Mouse (Mus musculus) spleen, embryonic (tissue): ENCODE measurements around the gene Nab2.
"Not testable (repeated sequence)": the region's sequence is repeated elsewhere in the genome, so short reads cannot be mapped to it uniquely, and the experiment has no call there.

ENCODE experiments used
- CTCF ChIA-PET: fragments of 350-600 bp; sonication (Branson Sonifier 250); formaldehyde crosslinking; loops from one replicate; lab custom pipeline; 2022; lab: Charles Lee

Nab2 gene

DNA sequence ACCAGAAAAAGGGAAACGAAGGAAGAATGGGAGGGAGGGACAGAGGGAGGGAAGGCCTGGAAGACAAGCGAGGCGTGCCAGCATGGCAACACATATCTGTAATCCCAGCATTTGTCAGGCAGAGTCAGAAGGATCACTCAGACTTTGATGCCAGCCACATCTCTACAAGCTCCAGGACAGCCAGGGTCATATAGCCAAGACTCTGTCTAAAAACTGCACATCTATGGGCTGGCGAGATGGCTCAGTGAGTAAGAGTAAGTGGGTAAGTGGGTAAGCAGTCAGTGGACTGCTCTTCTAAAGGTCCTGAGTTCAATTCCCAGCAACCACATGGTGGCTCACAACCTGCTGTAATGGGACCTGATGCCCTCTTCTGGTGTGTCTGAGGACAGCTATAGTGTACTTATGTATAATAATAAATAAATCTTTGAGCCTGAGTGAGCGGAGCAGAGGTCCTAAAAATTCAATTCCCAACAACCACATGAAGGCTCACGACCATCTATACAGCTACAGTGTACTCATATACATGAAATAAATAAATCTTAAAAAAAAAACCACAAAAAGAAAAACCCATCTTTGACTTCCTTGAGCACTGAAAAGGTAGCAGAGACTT lies 5.8 kb upstream of the Nab2 start:
- CTCF ChIA-PET: no interaction called here

DNA sequence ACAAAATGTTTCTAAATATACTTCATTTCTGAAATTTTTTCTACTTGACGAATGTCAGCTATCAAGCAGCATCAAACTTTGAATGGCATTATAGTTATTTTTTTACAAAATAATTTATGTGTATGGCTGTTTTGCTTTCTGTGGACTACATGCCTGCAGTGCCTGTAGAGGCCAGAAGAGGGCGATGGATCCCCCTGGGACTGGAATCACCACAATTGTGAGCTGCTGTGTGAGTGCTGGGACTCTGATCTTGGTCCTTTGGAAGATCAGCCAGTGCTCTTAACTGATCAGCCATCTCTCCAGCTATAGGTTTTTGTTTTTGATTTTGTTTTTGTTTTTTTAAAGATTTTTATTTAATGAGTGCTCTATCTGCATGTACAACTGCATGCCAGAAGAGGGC lies 2.9 kb upstream of the Nab2 start:
- CTCF ChIA-PET: interaction anchor here (1.7 kb wide), 1 partner anchor 9 kb away, joined by 7 read pairs; no protein-coding TSS in a partner anchor

DNA sequence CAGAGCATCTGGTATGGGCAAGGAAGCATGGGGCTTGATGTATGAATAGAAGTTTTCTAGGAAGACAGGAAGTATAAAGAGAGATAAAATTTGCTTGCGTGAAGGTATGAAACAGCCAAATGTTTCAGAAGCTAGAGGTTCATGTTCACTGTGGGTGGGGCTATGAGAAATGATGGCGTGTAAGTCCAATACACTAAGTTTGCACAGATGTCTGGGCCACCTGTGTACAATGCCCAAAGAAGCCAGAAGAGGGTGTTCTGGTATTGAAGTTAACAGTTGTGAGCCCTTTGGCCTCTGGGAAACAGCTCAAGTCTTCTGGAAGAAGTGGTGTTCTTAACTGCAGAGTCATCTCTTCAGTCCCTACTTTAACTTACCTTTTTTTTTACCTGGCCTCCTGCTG lies 1.8 kb upstream of the Nab2 start:
- CTCF ChIA-PET: interaction anchor here (0.6 to 1.7 kb wide), 2 partner anchors 8 to 338 kb away, joined by 3 to 7 read pairs; no protein-coding TSS in a partner anchor

DNA sequence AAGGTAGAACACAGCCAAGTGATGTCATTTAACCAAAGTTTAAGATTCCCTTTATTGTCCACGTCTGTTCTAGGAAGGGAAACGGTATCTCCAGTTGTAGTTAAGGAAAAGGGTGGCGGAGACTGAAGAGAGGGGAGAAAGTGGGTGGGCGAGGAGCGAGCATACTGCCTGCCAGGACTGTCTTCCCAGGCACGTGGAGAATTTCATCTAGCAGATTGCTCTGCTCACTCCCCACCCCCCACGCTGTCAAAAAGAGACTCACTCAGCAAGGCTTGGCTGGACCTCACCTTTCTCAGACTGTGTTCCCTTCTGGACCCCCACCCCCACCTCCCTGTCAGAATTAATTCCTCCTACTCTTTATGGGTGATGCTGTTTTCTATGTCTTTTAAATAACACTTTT lies 802 bp upstream of the Nab2 start:
- CTCF ChIA-PET: interaction anchor here (0.5 kb wide), 1 partner anchor 364 kb away, joined by 3 read pairs; no protein-coding TSS in a partner anchor

DNA sequence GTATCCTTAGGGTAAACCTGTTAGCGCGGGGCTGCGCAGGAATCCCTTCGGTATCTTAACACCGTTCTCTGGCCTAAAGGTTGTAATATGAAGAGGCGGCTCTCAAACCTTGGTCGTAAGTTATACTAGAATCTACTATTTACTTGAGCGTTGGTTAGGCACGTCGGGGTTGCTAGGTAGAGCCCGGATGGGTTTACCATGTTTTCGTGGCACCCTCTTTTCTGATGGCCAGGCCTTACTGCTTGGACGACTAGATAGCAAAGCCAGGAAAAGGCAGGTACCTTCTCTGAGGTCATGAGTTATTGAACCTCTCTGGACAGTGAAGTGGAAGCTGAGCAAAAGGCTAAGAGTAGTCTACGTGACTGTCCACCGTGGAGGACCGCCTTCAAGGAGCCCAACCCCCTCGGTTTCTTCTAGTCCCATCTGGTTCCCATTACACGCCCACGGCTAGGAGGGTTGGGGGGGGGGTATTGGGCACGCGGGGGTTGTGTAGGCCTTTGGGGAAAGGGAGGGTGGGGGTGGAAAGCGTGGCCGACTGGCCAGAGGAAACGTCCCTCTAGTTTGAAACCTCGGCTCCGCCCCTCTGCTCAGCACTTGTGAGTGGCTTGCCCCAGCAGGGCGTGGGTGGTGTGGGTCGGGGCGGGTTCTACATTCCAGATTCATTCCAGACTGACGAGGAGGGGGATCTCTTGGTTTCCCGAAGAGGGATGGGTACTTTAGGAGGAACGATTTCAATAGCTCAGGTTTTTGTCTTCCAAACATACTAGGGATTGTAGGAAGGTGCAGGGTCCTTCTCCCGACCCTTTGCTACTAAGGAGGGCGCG lies 887 bp downstream of the Nab2 start:
- CTCF ChIA-PET: interaction anchor here (0.8 kb wide), 1 partner anchor 369 kb away, joined by 4 read pairs; no protein-coding TSS in a partner anchor

DNA sequence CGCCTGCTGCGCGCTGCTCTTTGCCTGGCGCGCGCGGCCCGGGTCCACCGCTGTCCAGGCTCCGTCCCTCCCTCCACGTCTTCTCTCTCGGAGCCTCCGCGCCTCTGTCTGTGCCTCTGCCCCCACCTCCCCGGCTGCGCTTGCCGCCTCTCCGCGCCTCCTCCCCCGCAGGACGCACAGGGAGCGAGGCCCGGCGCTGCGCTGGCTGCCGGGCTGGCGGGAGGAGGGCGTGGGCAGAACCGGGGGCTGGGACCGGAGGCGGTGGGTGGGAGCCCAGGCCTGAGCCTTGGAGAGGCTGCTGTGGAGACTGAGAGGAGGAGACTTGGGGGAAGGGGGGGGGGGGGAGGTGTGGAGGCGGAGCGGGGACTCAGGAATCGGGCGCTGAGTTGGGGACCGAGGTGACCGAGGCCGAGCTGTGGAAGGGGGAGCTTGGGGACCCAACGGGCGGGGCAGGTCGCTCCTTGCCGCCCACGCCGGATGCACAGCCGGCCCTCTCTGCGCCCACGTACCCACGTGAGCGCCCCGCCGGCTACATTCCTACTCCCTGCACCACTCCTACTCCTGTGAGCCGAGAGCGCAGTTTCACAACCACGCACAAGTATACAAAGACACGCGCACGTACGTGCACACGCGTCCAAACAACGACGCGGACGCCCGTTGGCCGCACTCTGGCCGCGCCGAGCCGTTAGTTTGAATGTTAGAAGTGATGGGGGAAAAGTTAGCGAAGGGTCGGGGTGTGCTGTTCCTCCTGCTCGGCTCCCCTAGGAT lies 1.7 kb downstream of the Nab2 start, which contains the start of gene Nemp1:
TSS of gene Nemp1 (plus strand) at position 401 of the 768 bp plus-strand sequence.
- CTCF ChIA-PET: interaction anchor here (0.8 to 1.2 kb wide), 2 partner anchors 17 to 370 kb away, joined by 3 to 4 read pairs; no protein-coding TSS in a partner anchor

DNA sequence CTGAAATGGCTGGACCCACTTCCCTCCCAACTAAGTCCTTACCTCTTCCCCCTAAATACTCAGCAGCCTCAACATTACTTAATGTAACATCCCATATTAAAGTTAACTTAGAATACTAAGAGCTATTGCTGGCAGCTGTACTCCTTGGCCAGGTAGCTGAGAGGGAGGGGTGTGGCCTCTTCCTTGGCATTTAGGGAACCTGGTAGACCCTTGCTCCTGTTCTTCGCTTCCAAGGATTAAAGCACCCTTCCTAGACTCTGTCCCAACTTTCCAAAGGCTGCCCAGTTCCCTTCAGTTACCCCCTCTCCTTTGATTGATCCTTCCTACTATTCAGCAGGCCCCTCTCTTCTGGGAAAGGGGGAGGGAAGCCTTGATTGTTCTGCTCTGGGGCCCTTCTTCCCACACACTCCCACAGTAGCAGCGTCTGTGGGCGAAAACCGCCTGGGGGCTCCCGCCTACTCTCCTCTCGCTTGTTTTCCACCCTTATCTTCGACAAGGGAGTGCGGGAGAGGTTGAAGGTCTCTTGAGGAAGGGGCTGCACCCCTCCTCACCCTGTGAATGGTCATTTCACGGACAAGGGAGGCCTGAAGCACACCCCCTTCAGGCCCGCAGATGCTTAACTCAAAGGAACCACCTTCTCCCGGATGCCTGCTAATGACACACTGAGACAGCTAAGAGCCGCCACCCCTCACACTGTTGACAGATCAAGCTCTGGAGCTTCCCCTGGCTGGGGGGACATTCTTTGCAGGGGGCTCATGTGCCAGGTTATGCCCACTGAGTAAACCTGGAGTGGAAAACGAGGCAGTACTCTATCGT lies 2.8 kb downstream of the Nab2 start:
- CTCF ChIA-PET: interaction anchor here (0.8 to 1.2 kb wide), 2 partner anchors 11 to 18 kb away, joined by 3 to 15 read pairs; no protein-coding TSS in a partner anchor

DNA sequence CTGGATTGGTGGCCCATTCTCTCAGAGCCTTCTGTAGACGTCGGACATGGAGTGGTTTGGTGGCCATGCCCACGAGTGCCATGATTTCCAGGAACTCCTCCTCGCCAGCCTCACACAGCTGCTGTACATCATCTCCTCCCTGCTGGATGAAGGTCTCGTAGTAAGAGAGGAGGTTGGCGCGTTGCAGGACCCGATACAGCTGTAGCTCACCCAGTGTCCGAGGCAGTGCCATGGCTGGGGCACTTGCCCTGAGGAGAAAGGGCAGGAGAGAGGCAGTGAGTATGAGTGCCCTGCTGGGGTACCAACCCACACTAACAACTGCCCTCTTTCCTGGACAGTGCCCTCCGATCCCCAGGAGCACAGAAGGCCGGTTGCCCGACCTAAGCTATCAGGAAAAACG lies 3.5 kb downstream of the Nab2 start:
- CTCF ChIA-PET: no interaction called here

DNA sequence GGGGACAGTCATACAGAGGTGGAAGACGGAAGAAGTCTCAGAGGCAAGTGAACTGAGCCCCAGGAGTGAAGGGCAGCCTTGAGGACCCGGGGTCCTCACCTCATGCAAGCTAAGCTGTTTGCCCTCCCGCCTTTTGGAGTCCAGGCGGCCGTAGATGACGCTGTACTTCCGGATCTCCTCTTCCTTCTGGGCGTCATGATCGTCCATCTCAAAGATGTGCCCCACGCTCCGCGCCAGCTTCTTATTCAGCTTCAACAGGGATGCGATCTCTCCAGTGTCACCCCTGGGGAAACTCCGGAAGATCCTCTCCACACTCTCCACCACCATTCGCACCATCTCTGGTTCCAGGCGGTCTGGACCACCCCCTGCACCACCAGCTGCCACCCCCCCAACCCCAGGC lies 4.2 kb downstream of the Nab2 start:
- CTCF ChIA-PET: no interaction called here

DNA sequence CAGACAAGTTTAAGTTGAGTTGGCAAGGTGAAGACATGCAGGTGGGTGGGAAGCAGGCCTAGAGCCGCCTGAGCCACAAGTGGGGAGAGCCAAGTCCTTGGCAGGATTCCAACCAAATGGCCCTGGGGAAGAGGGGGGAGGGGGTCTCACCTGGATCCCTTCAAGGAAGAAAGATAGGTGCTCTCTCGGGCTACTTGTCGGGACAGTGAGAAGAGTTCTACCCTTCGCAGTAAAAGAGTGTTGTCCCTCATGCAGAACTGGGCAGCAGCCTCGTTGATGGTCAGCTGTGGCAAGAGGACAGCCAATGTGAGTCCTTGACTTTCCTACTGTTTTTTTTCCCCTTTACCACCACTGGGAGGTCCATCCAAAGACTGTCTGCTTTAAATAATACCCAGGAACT lies 4.8 kb downstream of the Nab2 start:
- CTCF ChIA-PET: interaction anchor here (1.5 to 2.1 kb wide), 2 partner anchors 13 to 21 kb away, joined by 7 to 9 read pairs; partner anchors contain the start of gene Stat6

DNA sequence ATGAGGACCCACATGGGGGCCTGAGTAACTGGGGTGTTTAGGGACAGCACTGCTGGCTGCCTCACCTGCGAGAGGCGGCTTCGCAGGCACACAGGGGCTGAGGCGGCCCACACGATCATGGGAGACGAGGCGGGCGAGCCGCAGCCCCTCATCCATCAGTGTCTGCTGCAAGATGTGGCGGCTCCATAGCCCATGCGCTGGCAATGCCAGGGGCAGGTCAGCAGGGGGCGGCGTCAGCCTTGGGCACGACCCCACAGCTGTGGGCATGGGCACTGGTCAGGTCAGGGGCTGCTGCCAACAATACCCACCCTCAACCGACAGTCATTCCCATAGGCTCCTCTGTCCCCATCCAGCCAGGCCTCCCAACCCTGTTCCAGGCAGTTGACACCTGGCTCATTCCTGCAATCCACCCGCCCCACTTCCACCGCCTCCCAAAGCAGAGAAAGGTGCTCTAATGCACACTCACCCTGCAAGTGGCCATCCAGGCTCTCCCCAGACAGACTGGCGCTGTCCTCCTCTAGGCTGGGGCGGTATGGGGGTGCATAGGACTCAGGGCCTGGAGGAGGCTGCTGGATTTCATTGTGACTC lies 5.6 kb downstream of the Nab2 start:
- CTCF ChIA-PET: interaction anchor here (1.5 to 2.1 kb wide), 3 partner anchors 8 to 20 kb away, joined by 7 to 9 read pairs (median 7); partner anchors contain the start of gene Stat6

DNA sequence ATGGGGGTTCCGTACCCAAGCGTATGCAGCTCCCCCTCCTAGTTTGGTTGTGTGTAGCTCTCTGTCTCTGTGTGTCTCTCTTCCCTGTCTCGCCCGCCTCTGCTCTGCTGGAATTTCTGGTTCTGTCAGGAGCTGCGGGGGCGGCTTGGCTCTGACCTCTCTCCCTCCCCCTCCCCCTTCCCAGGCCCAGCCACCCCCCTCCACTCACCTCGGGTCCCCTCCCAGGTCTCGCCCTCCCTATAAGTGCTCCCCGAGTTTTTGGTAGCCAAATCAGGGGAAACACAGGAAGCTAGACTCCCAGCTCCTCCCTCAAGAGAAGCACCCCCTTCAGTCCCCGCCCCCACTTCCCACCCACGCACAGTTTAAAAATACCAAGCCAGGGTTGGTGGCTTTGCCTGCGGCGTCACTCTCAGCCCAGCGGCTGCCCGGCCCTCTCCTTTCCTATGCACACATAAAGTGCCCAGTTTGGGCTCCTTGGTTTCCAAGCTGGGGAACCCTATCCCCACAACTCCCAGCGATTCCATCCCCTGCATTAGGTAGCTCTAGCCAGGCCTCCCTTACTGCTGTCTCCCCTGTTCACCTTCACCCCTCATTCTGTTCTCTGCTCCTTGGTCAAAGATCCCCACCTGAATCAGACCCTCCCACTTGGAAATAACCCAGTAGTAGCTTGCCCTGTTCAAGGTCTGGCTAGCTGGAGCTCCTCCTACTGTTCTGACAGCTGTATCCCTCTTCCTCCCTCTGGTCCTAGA lies 6.3 kb downstream of the Nab2 start:
- CTCF ChIA-PET: interaction anchor here (0.6 to 2.1 kb wide), 4 partner anchors 9 to 777 kb away, joined by 4 to 9 read pairs (median 7); partner anchors contain the start of gene Stat6

DNA sequence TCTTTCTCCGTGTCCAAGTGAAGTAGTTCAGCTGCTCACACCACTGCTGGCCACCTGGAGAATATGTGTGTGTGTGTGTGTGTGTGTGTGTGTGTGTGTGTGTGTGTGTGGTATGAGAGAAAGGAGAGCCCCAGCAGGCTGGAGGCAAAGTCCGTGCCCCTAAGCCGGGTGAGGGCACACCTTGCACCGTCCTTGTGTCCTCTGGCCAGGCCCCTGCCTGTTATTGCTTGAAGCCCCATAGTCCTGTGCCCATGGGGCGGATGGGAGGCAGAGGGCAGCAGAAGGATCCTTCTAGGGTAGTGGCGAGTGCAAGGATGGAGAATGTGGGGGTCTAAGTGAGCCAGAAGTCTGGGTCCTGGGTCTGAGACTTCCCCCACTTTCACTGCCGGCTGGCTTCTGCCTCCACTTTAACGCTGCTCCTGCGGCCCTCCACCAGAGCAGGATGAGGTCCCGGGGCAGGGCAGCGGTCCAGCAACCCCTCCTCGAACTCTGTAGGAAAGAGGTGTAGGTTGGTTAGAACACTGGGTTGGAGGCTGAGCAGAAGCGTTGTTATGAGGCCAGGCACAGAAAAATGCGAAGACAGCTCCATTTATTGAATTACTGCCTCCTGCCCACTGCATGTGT lies 7.0 kb downstream of the Nab2 start:
- CTCF ChIA-PET: interaction anchor here (2.0 to 2.1 kb wide), 2 partner anchors 10 to 19 kb away, joined by 7 read pairs; partner anchors contain the start of gene Stat6

DNA sequence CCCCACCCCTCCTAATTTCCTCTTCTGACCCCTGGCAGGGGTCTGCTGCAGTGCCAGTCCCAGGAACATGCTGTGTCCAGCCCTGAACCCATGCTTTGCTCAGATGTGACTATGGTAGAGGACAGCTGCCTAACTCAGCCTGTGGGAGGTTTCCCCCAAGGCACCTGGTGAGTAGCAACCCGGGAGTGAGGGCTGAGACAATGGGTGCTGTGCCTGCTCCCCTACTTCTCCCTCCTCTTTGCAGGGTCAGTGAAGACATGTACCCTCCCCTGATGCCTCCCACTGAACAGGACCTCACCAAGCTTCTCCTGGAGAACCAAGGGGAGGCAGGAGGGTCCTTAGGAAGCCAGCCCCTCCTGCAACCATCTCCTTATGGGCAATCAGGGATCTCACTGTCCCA lies 8.8 kb downstream of the Nab2 start:
- CTCF ChIA-PET: interaction anchor here (0.6 kb wide), 1 partner anchor 77 kb away, joined by 3 read pairs; no protein-coding TSS in a partner anchor

DNA sequence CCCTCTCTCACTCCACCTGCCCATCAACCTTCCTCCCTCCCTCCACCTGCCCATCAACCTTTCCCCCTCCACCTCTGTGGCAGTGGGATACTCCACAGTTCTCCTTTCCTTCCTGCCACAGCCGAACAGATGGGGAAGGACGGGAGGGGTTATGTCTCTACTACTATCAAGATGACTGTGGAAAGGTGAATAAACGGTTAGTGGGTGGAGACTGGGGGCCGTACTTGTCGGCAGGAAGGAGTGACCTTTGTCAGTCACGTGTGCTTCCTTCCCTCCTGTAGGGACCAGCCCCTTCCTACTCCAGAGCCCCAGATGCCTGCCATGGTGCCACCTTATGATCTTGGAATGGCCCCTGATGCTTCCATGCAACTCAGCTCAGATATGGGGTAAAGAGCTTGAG lies 10.3 kb downstream of the Nab2 start:
- CTCF ChIA-PET: no interaction called here

DNA sequence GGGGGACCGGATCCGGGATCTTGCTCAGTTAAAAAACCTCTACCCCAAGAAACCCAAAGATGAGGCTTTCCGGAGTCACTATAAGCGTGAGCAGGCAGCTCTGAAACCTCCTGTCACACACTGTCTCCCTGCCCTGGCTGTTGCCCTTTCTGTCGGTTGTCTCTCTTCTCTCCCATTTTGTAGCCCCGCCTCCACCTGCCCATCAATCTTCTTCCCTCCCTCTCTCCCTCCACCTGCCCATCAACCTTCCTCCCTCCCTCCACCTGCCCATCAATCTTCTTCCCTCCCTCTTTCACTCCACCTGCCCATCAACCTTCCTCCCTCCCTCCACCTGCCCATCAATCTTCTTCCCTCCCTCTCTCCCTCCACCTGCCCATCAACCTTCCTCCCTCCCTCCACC lies 10.8 kb downstream of the Nab2 start:
- CTCF ChIA-PET: not testable (repeated sequence)

DNA sequence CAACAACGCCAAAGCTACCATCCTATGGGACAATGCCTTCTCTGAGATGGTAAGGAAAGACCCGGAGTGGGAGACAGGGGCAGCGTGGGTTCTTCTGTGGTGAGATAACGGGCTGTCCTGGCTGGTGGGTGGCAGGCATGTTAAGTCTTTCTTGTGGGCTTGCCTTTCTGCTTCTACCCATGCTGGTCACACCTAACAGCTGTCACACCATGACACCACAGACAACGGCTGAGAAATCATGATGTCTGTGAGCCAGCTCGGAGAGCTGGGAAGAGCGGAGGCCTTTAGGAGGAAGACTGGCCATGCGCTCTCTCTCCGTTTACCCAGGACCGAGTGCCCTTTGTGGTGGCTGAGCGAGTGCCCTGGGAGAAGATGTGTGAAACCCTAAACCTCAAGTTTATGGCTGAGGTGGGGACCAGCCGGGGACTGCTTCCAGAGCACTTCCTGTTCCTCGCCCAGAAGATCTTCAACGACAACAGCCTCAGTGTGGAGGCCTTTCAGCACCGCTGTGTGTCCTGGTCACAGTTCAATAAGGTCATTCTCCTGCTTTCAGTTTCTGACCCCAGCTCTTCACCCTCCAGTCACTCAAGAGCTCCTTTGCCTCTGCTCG lies 13.3 kb downstream of the Nab2 start:
- CTCF ChIA-PET: no interaction called here

DNA sequence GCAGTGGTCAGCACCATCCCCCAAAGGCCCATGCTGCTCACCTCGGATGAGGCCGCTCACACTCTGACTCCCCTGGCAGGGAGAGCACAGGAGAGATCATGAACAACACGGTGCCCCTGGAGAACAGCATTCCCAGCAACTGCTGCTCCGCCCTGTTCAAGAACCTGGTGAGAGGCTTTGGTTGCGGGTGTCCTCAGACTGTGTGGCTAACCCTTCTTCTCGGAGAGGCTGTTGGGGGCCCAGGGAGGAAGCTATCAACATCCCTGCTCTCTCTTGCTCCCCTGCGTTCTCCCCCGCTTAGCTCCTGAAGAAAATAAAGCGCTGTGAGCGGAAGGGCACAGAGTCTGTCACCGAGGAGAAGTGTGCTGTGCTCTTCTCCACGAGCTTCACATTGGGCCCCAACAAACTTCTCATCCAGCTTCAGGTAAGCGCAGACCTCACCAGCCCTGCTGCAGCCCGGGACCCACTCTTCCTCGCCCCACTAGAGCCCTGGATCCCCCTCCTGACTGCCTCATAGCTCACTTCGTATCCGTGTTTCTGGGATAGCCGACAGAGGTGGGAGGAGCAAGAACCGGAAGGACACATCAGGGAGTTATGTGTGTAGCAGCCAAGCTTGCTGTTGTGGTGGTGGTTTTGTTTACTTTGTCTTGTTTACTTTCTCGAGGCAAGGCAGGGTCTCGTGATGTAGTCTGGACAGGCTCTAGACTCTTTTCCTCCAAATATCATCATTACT lies 15.3 kb downstream of the Nab2 start:
- CTCF ChIA-PET: no interaction called here
